Mouse (Mus musculus): ENCODE results near the gene Wnt3a. TPM values are rescaled to one million over a fixed set of nuclear protein-coding genes. Genes with fewer than 3 reads are reported as not detected.

The Wnt3a gene
- total and polyA plus RNA-seq, 3 experiments = not detected

GRCm38 (mm10) chr11:59329616-59330015, 39.1 kb upstream of the Wnt3a start:
- H3K79me2 ChIP-seq (ENCODE audit: control insufficient read depth, insufficient read depth, low read length, poor library complexity) = no peaks in the 10 kb centered on the region
- TF ChIP-seq RCOR1 (IDR thresholded peaks at IDR 0.05; ENCODE audit: low read depth, low read length) (no peak), UBTF (IDR thresholded peaks at IDR 0.05; ENCODE audit: borderline replicate concordance, insufficient read depth, low read depth, low read length) (no peak), EP300 (IDR thresholded peaks at IDR 0.05; ENCODE audit: low read depth in 1 of 2, low read length in 2 of 2) (no peak), GABPA (IDR thresholded peaks at IDR 0.05; ENCODE audit: low read depth, low read length) (no peak), MYB (IDR thresholded peaks at IDR 0.05; ENCODE audit: low read depth, low read length) (no peak), MAFK (IDR thresholded peaks at IDR 0.05; ENCODE audit: borderline replicate concordance, low read depth, low read length) (no peak), ZNF384 (IDR thresholded peaks at IDR 0.05; ENCODE audit: low read depth, low read length) (no peak), ZKSCAN1 (IDR thresholded peaks at IDR 0.05; ENCODE audit: low read depth, low read length) (no peak)
- no peaks in the 10 kb centered on the region for H3K36me3 ChIP-seq (ENCODE audit: control insufficient read depth in 1 of 2, insufficient read depth in 2 of 2, low read length in 2 of 2)
- no peak for DNase-seq (ENCODE audit: low read depth, low spot score)
- no peak overlapping the region for H3K9ac ChIP-seq (ENCODE audit: control insufficient read depth, low read depth, low read length, poor library complexity, severe bottlenecking)
- no peaks in the 10 kb centered on the region for H3K4me1 ChIP-seq (ENCODE audit: control insufficient read depth in 1 of 2, insufficient read depth in 2 of 2, low read length in 2 of 2)
- H3K9me3 ChIP-seq (replicated peaks; ENCODE audit: insufficient read depth, low read length) = no peaks in the 10 kb centered on the region
- H3K4me3 ChIP-seq (ENCODE audit: control insufficient read depth in 1 of 2, insufficient read depth in 1 of 2, low read depth in 2 of 2, low read length in 2 of 2) = no peak overlapping the region
- no peak overlapping the region for H3K27ac ChIP-seq (ENCODE audit: control insufficient read depth, low read depth, low read length)
- peaks cover 0 to 4% of the 10 kb centered on the region in 2 experiments; a peak in 3 of 4 replicates for H3K27me3 ChIP-seq (ENCODE audit: control insufficient read depth in 1 of 2, insufficient read depth in 2 of 2, low read length in 2 of 2)

GRCm38 (mm10) chr11:59327625-59328024, 37.1 kb upstream of the Wnt3a start:
- Histone ChIP-seq H3K4me1 (ENCODE audit: control insufficient read depth in 1 of 2, insufficient read depth in 2 of 2, low read length in 2 of 2) (no peaks in the 10 kb centered on the region), H3K36me3 (ENCODE audit: control insufficient read depth in 1 of 2, insufficient read depth in 2 of 2, low read length in 2 of 2) (no peaks in the 10 kb centered on the region), H3K4me3 (ENCODE audit: control insufficient read depth in 1 of 2, insufficient read depth in 1 of 2, low read depth in 2 of 2, low read length in 2 of 2) (no peak overlapping the region), H3K27ac (ENCODE audit: control insufficient read depth, low read depth, low read length) (no peak overlapping the region), H3K9ac (ENCODE audit: control insufficient read depth, low read depth, low read length, poor library complexity, severe bottlenecking) (no peak overlapping the region), H3K27me3 (ENCODE audit: control insufficient read depth in 1 of 2, insufficient read depth in 2 of 2, low read length in 2 of 2) (peaks cover 0 to 5% of the 10 kb centered on the region in 2 experiments; a peak in 3 of 4 replicates), H3K79me2 (ENCODE audit: control insufficient read depth, insufficient read depth, low read length, poor library complexity) (no peaks in the 10 kb centered on the region), H3K9me3 (replicated peaks; ENCODE audit: insufficient read depth, low read length) (no peaks in the 10 kb centered on the region)
- TF ChIP-seq CTCF (IDR thresholded peaks at IDR 0.05 in 2 of 3, conservative IDR thresholded peaks at IDR 0.05 in 1 of 3; ENCODE audit: control insufficient read depth in 1 of 3, insufficient read depth in 1 of 3, low read depth in 2 of 3, low read length in 3 of 3, poor library complexity in 1 of 3, severe bottlenecking in 1 of 3) (no peak), GATA1 (IDR thresholded peaks at IDR 0.05; ENCODE audit: low read depth, low read length) (no peak), USF2 (IDR thresholded peaks at IDR 0.05; ENCODE audit: borderline replicate concordance in 1 of 2, insufficient read depth in 1 of 2, low read depth in 1 of 2, low read length in 2 of 2) (no peak), ZNF384 (IDR thresholded peaks at IDR 0.05; ENCODE audit: low read depth, low read length) (no peak), ZMIZ1 (IDR thresholded peaks at IDR 0.05; ENCODE audit: low read depth, low read length) (no peak), HCFC1 (IDR thresholded peaks at IDR 0.05; ENCODE audit: low read depth, low read length) (no peak)
- DNase-seq (ENCODE audit: low read depth, low spot score) = no peak

- H3K27me3 ChIP-seq (ENCODE audit: control insufficient read depth in 1 of 2, insufficient read depth in 2 of 2, low read length in 2 of 2) = peaks cover 6 to 12% of the 10 kb centered on the region in 2 experiments; a peak in 3 of 4 replicates
- H3K79me2 ChIP-seq (ENCODE audit: control insufficient read depth, insufficient read depth, low read length, poor library complexity) = no peaks in the 10 kb centered on the region
- no peaks in the 10 kb centered on the region for H3K4me1 ChIP-seq (ENCODE audit: control insufficient read depth in 1 of 2, insufficient read depth in 2 of 2, low read length in 2 of 2)
- no peaks in the 10 kb centered on the region for H3K9me3 ChIP-seq (replicated peaks; ENCODE audit: insufficient read depth, low read length)
- no peak overlapping the region for H3K9ac ChIP-seq (ENCODE audit: control insufficient read depth, low read depth, low read length, poor library complexity, severe bottlenecking)
- DNase-seq (ENCODE audit: low read depth, low spot score) = no peak
- TF ChIP-seq ETS1 (IDR thresholded peaks at IDR 0.05; ENCODE audit: low read depth, low read length) (no peak), RAD21 (IDR thresholded peaks at IDR 0.05; ENCODE audit: low read depth, low read length) (no peak), POLR2AphosphoS2 (IDR thresholded peaks at IDR 0.05; ENCODE audit: low read length) (no peak), TBP (IDR thresholded peaks at IDR 0.05; ENCODE audit: low read depth, low read length) (no peak), MAZ (IDR thresholded peaks at IDR 0.05; ENCODE audit: low read depth, low read length) (no peak), GABPA (IDR thresholded peaks at IDR 0.05; ENCODE audit: low read depth, low read length) (no peak), CHD1 (IDR thresholded peaks at IDR 0.05; ENCODE audit: low read depth, low read length) (no peak), EP300 (IDR thresholded peaks at IDR 0.05; ENCODE audit: low read depth in 1 of 2, low read length in 2 of 2) (no peak), USF1 (IDR thresholded peaks at IDR 0.05; ENCODE audit: low read depth, low read length) (no peak), UBTF (IDR thresholded peaks at IDR 0.05; ENCODE audit: borderline replicate concordance, insufficient read depth, low read depth, low read length) (no peak), NELFE (IDR thresholded peaks at IDR 0.05; ENCODE audit: low read depth, low read length) (no peak)
- no peak overlapping the region for H3K4me3 ChIP-seq (ENCODE audit: control insufficient read depth in 1 of 2, insufficient read depth in 1 of 2, low read depth in 2 of 2, low read length in 2 of 2)
- no peak overlapping the region for H3K27ac ChIP-seq (ENCODE audit: control insufficient read depth, low read depth, low read length)
- no peaks in the 10 kb centered on the region for H3K36me3 ChIP-seq (ENCODE audit: control insufficient read depth in 1 of 2, insufficient read depth in 2 of 2, low read length in 2 of 2)
Observed at GRCm38 (mm10) chr11:59324777-59325176, 34.2 kb upstream of the Wnt3a start.

All from MEL (cell line).